Mouse (Mus musculus) forebrain, postnatal 0 days (tissue): ENCODE data around the gene Clic1. TPM values are rescaled to one million over a fixed set of nuclear protein-coding genes. Genes with fewer than 3 reads are reported as not detected.

Experiments used
- ATAC-seq: fragments of 200-750 bp; cut with Nextera tagmentation; 2 replicates; pipeline ENCODE4 v1.8.0; 2017; ENCODE audit warnings: mild to moderate bottlenecking, moderate library complexity
- DNase-seq: peaks from one replicate; pipeline ENCODE4 v3.0.0-alpha.2; 2015
- H3K27ac ChIP-seq: fragments of 300-500 bp; sonication (generic); 2 replicates; pipeline ENCODE4 v1.5.1; 2014; ENCODE audit warnings: low read depth, mild to moderate bottlenecking, antibody characterized with exemption, low read length, moderate library complexity, mixed read lengths
- H3K27me3 ChIP-seq: fragments of 300-500 bp; sonication (generic); 2 replicates; pipeline ENCODE4 v1.6.1; 2014; ENCODE audit warnings: mild to moderate bottlenecking, low read length, mixed read lengths; ENCODE audit not compliant: insufficient read depth
- H3K36me3 ChIP-seq: fragments of 300-500 bp; sonication (generic); 2 replicates; pipeline ENCODE4 v1.6.1; 2014; ENCODE audit warnings: mild to moderate bottlenecking, moderate library complexity; ENCODE audit not compliant: insufficient read depth
- H3K4me1 ChIP-seq: fragments of 300-500 bp; sonication (generic); 2 replicates; pipeline ENCODE4 v1.6.1; 2014; ENCODE audit warnings: antibody characterized with exemption; ENCODE audit not compliant: insufficient read depth
- H3K4me2 ChIP-seq: fragments of 300-500 bp; sonication (generic); 2 replicates; pipeline ENCODE4 v1.6.1; 2014; ENCODE audit warnings: low read depth, mild to moderate bottlenecking, moderate library complexity
- H3K4me3 ChIP-seq: fragments of 300-500 bp; sonication (generic); 2 replicates; pipeline ENCODE4 v1.5.1; 2014; ENCODE audit warnings: low read depth, low read length, mixed read lengths
- H3K9ac ChIP-seq: fragments of 300-500 bp; sonication (generic); 2 replicates; pipeline ENCODE4 v1.6.1; 2014; ENCODE audit warnings: mild to moderate bottlenecking
- H3K9me3 ChIP-seq: fragments of 300-500 bp; sonication (generic); 2 replicates; pipeline ENCODE4 v1.6.1; 2016; ENCODE audit warnings: low read length
- CTCF ChIP-seq: sonication (generic); IDR thresholded peaks from 2 replicates; pipeline ENCODE4 v1.5.1; 2016; ENCODE audit warnings: antibody characterized with exemption, control low read depth, low read depth
- WGBS: fragments of 180-500 bp; shearing (Covaris S2); extraction: QIAGEN DNeasy Blood & Tissue Kit; methylation state at CpG from one replicate; pipeline ENCODE4 v1.1.7; 2014; 5-methylcytosine and 5-hydroxymethylcytosine counted together
- polyA plus RNA-seq: library from polyadenylated mRNA; unstranded; fragments of >200 nt; fragmentation: Nextera tagmentation; extraction: Ambion mirVana; gene quantifications from 2 replicates; pipeline ENCODE4 v1.2.1, GENCODE M21; 2015
- total RNA-seq: library from RNA; depleted of rRNA; stranded (reverse); fragments of >200 nt; gene quantifications from 2 replicates; pipeline ENCODE4 v1.2.3, GENCODE M21; 2014

Gene Clic1
- total and polyA plus RNA-seq, 2 experiments from 2014 or later, result 26.8 to 47.9 TPM

DNA sequence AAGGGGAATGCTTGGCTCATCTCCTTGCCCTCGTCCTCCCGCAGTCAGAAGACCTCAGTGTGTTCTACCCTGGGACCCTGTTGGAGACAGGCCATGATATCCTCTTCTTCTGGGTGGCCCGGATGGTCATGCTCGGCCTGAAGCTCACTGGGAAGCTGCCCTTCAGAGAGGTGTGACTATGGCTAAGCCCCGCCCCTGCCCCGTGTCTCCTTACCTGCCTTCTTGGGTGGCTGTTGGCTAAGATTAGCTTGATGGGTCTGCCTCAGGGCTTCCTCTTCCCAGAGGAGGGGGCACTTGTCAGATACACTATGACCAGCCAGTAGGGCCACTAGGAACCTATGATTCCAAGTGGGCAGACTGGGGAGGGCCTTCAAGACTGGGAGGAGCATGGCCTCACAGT lies 36.5 kb upstream of the Clic1 start:
- Histone ChIP-seq H3K27me3 (no peaks in the 10 kb centered on the region), H3K4me3 (no peak overlapping the region), H3K9me3 (no peaks in the 10 kb centered on the region), H3K36me3 (peaks cover 78% of the 10 kb centered on the region), H3K9ac (no peak overlapping the region), H3K4me1 (no peaks in the 10 kb centered on the region), H3K27ac (no peak overlapping the region), H3K4me2 (no peak overlapping the region)
- ATAC-seq (no peak), DNase-seq (no peak)
- 92% methylated on average over 6 of the region's 6 CpGs for WGBS
- no peak for TF ChIP-seq CTCF

GRCm38 (mm10) chr17:35015296-35015695 lies 34.5 kb upstream of the Clic1 start:
- Histone ChIP-seq H3K9me3 (no peaks in the 10 kb centered on the region), H3K9ac (no peak overlapping the region), H3K36me3 (peaks cover 63% of the 10 kb centered on the region), H3K4me1 (no peaks in the 10 kb centered on the region), H3K4me2 (no peak overlapping the region), H3K27ac (no peak overlapping the region), H3K4me3 (no peak overlapping the region), H3K27me3 (no peaks in the 10 kb centered on the region)
- no peak for ATAC-seq
- 93% methylated on average over 16 of the region's 16 CpGs for WGBS
- DNase-seq, result no peak
- no peak for TF ChIP-seq CTCF

GRCm38 (mm10) chr17:35016376-35016775 lies 33.4 kb upstream of the Clic1 start, which contains the start of gene Vwa7:
TSS of gene Vwa7 (plus strand) at chr17:35016579.
- Histone ChIP-seq H3K4me3 (no peak within 1 kb of the TSS), H3K4me1 (peaks cover 1% of the 10 kb centered on the region; the same call in 1 of the 2 replicates), H3K9ac (no peak within 1 kb of the TSS), H3K27ac (no peak within 1 kb of the TSS), H3K9me3 (no peaks in the 10 kb centered on the region), H3K36me3 (peaks cover 52% of the 10 kb centered on the region), H3K27me3 (no peaks in the 10 kb centered on the region; the same call in 1 of the 2 replicates), H3K4me2 (no peak within 1 kb of the TSS)
- peak; percentile 50 for ATAC-seq
- 41% methylated on average over 12 of the region's 12 CpGs for WGBS
- peak; percentile 31 for DNase-seq
- no peak for TF ChIP-seq CTCF

- Histone ChIP-seq H3K27ac (no peak overlapping the region), H3K9ac (no peak overlapping the region), H3K27me3 (no peaks in the 10 kb centered on the region; the same call in 1 of the 2 replicates), H3K4me2 (no peak overlapping the region), H3K9me3 (no peaks in the 10 kb centered on the region), H3K4me1 (peaks cover 4% of the 10 kb centered on the region; the same call in 1 of the 2 replicates), H3K36me3 (peaks cover 45% of the 10 kb centered on the region), H3K4me3 (no peak overlapping the region)
- WGBS, result 78% methylated on average over 10 of the region's 10 CpGs
- ATAC-seq, result no peak
- no peak for DNase-seq
- TF ChIP-seq CTCF, result no peak
These were observed 32.7 kb upstream of the Clic1 start for GRCm38 (mm10) chr17:35016791-35017705.

GRCm38 (mm10) chr17:35017706-35018030 lies 32.1 kb upstream of the Clic1 start:
- Histone ChIP-seq H3K36me3 (peaks cover 39% of the 10 kb centered on the region), H3K4me2 (no peak overlapping the region), H3K27me3 (no peaks in the 10 kb centered on the region; the same call in 1 of the 2 replicates), H3K9me3 (no peaks in the 10 kb centered on the region), H3K4me1 (peaks cover 4% of the 10 kb centered on the region; the same call in 1 of the 2 replicates), H3K4me3 (no peak overlapping the region), H3K27ac (no peak overlapping the region), H3K9ac (no peak overlapping the region)
- 73% methylated on average over 14 of the region's 14 CpGs for WGBS
- DNase-seq (no peak), ATAC-seq (no peak)
- TF ChIP-seq CTCF, result no peak

DNA sequence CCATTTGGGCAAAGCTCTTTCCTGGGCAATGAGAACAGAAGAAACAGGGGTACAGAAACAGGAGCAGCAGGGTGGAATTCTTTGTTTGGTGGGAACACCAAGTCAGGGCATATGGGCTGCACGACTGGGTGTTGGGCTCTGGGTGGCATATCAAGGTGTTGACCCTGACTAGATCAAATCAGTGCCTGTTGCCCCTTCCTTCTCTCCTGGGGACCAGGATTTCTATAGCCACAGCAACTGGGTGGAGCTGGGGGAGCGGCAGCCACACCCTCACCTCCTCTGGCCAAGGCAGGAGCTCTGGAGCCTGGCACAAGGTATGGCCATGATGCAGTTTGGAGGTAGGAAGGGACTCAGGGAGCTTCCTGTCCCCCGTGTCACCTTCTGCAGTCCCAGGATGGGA lies 31.6 kb upstream of the Clic1 start:
- H3K4me3 ChIP-seq, result no peak overlapping the region
- H3K36me3 ChIP-seq, result peaks cover 34% of the 10 kb centered on the region
- WGBS, result 81% methylated on average over 3 of the region's 3 CpGs
- no peaks in the 10 kb centered on the region; the same call in 1 of the 2 replicates for H3K27me3 ChIP-seq
- peaks cover 4% of the 10 kb centered on the region; the same call in 1 of the 2 replicates for H3K4me1 ChIP-seq
- no peak for TF ChIP-seq CTCF
- no peak overlapping the region for H3K9ac ChIP-seq
- DNase-seq (no peak), ATAC-seq (no peak)
- no peaks in the 10 kb centered on the region for H3K9me3 ChIP-seq
- H3K27ac ChIP-seq, result no peak overlapping the region
- no peak overlapping the region for H3K4me2 ChIP-seq

GRCm38 (mm10) chr17:35019894-35020293 lies 29.9 kb upstream of the Clic1 start:
- H3K9me3 ChIP-seq, result no peaks in the 10 kb centered on the region
- H3K4me3 ChIP-seq, result no peak overlapping the region
- no peak for TF ChIP-seq CTCF
- H3K4me1 ChIP-seq, result peaks cover 4% of the 10 kb centered on the region; the same call in 1 of the 2 replicates
- DNase-seq (no peak), ATAC-seq (no peak)
- H3K27ac ChIP-seq, result no peak overlapping the region
- 74% methylated on average over 11 of the region's 11 CpGs for WGBS
- H3K4me2 ChIP-seq, result no peak overlapping the region
- H3K27me3 ChIP-seq, result no peaks in the 10 kb centered on the region; the same call in 1 of the 2 replicates
- no peak overlapping the region for H3K9ac ChIP-seq
- peaks cover 17% of the 10 kb centered on the region for H3K36me3 ChIP-seq
